In genomic region chr4:138169420-138169819, GRCm38 (mm10) we compare ENCODE assay signal across 22 mouse cellular contexts.
"Had no signal": no experiment of that assay in that cellular context is flagged by ENCODE, and none has a peak within 500 bp of the region (broad histone marks: within the 10 kb centered on the region; RNA-seq: fewer than 3 reads in every experiment).

No protein-coding gene starts in this region.

- H3K4me3 ChIP-seq: limb, embryonic 10.5 days; limb, embryonic 12.5 days; limb, embryonic 13.5 days; limb, embryonic 15.5 days; liver, embryonic 12.5 days; liver, embryonic 13.5 days; liver, embryonic 15.5 days; lung, embryonic 15.5 days; megakaryocyte, embryonic 14.5 days; midbrain, embryonic 10.5 days; midbrain, embryonic 12.5 days; midbrain, embryonic 13.5 days; midbrain, embryonic 15.5 days; neural tube, embryonic 12.5 days had no signal

- H3K27ac ChIP-seq: limb, embryonic 10.5 days; limb, embryonic 12.5 days; limb, embryonic 13.5 days; limb, embryonic 15.5 days; liver, embryonic 12.5 days; liver, embryonic 13.5 days; liver, embryonic 14.5 days; liver, embryonic 15.5 days; lung, embryonic 15.5 days; macrophage; midbrain, embryonic 10.5 days; midbrain, embryonic 12.5 days; midbrain, embryonic 13.5 days; midbrain, embryonic 15.5 days; neural tube, embryonic 12.5 days had no signal

- H3K4me1 ChIP-seq: limb, embryonic 10.5 days; limb, embryonic 12.5 days; limb, embryonic 13.5 days; limb, embryonic 15.5 days; lung, embryonic 15.5 days; megakaryocyte, embryonic 14.5 days; midbrain, embryonic 13.5 days; neural tube, embryonic 12.5 days had no signal

- H3K9ac ChIP-seq: limb, embryonic 12.5 days; limb, embryonic 13.5 days; limb, embryonic 15.5 days; liver, embryonic 12.5 days; liver, embryonic 13.5 days; liver, embryonic 14.5 days; liver, embryonic 15.5 days; liver, postnatal 0 days; lung, embryonic 14.5 days; lung, embryonic 15.5 days; midbrain, embryonic 12.5 days; midbrain, embryonic 13.5 days; midbrain, embryonic 15.5 days; neural tube, embryonic 12.5 days had no signal

- ATAC-seq: liver, embryonic 12.5 days; liver, postnatal 0 days; lung, postnatal 0 days; midbrain, embryonic 13.5 days; midbrain, embryonic 15.5 days; midbrain, embryonic 16.5 days had no signal

- H3K27me3 ChIP-seq: limb, embryonic 12.5 days; limb, embryonic 13.5 days; limb, embryonic 15.5 days; liver, embryonic 12.5 days; liver, embryonic 13.5 days; liver, embryonic 15.5 days; lung, embryonic 15.5 days; megakaryocyte, embryonic 14.5 days; midbrain, embryonic 12.5 days; midbrain, embryonic 13.5 days; midbrain, embryonic 15.5 days; neural tube, embryonic 12.5 days had no signal

- H3K9me3 ChIP-seq: limb, embryonic 10.5 days; limb, embryonic 12.5 days; limb, embryonic 13.5 days; limb, embryonic 15.5 days; liver, embryonic 12.5 days; liver, embryonic 13.5 days; liver, embryonic 15.5 days; lung, embryonic 15.5 days; megakaryocyte, embryonic 14.5 days; midbrain, embryonic 10.5 days; midbrain, embryonic 12.5 days; midbrain, embryonic 13.5 days; midbrain, embryonic 15.5 days; neural tube, embryonic 12.5 days had no signal

- H3K4me2 ChIP-seq: limb, embryonic 12.5 days; limb, embryonic 13.5 days; limb, embryonic 15.5 days; liver, embryonic 11.5 days; liver, embryonic 12.5 days; liver, embryonic 13.5 days; liver, embryonic 15.5 days; lung, embryonic 14.5 days; lung, embryonic 15.5 days; midbrain, embryonic 11.5 days; midbrain, embryonic 12.5 days; midbrain, embryonic 13.5 days; midbrain, embryonic 15.5 days; neural tube, embryonic 12.5 days had no signal
